Mouse (Mus musculus): ENCODE data around the gene Ggn.
"Not testable (repeated sequence)": the region's sequence is repeated elsewhere in the genome, so short reads cannot be mapped to it uniquely, and the experiment has no call there.

GRCm38 (mm10) chr7:29181323-29181722 lies 11.3 kb downstream of the Ggn start:
- TF ChIP-seq CTCF (IDR thresholded peaks at IDR 0.05; ENCODE audit: borderline replicate concordance, insufficient read depth, low read depth, low read length); POLR2A (IDR thresholded peaks at IDR 0.05; ENCODE audit: borderline replicate concordance, insufficient read depth, low read length): not testable (repeated sequence)
